15 mouse cellular contexts compared by ENCODE assay signal in genomic region chr13:39649457-39649856, GRCm38 (mm10).
DNase-seq lines count a peak whose midpoint lies in the region; ATAC-seq and TF ChIP-seq lines count a peak whose summit lies in the region.
"Had no signal": no experiment of that assay in that cellular context is flagged by ENCODE, and none has a peak within 500 bp of the region (broad histone marks: within the 10 kb centered on the region; RNA-seq: fewer than 3 reads in every experiment).

No protein-coding gene starts in this region.

- no peak overlapping the region for H3K9ac ChIP-seq in heart, embryonic 13.5 days
- no peak overlapping the region for H3K9ac ChIP-seq in heart, adult 2 months (ENCODE audit: low read depth, low read length)
- H3K9ac ChIP-seq in midbrain, postnatal 0 days (replicated peaks; ENCODE audit: low read length, poor library complexity, severe bottlenecking) = no peak overlapping the region
- no peak overlapping the region for H3K9ac ChIP-seq in hindbrain, embryonic 16.5 days (ENCODE audit: low read depth, low read length)
- H3K9ac ChIP-seq in intestine, embryonic 16.5 days (ENCODE audit: low read depth, low read length) = no peak overlapping the region
- H3K9ac ChIP-seq: embryonic facial prominence, embryonic 15.5 days had no signal

- no peak overlapping the region for H3K27ac ChIP-seq in heart, embryonic 13.5 days (replicated peaks)
- no peak overlapping the region for H3K27ac ChIP-seq in heart, adult 2 months
- no peak overlapping the region for H3K27ac ChIP-seq in midbrain, postnatal 0 days (ENCODE audit: low read depth, low read length)
- no peak overlapping the region for H3K27ac ChIP-seq in midbrain, embryonic 10.5 days (replicated peaks)
- H3K27ac ChIP-seq in hindbrain, embryonic 16.5 days (ENCODE audit: low read depth, low read length) = no peak overlapping the region
- H3K27ac ChIP-seq in intestine, embryonic 16.5 days (ENCODE audit: low read length) = no peak overlapping the region
- H3K27ac ChIP-seq: embryonic facial prominence, embryonic 15.5 days; kidney, postnatal 0 days; stomach, postnatal 0 days had no signal

- TF ChIP-seq POLR2A in heart, adult 2 months (IDR thresholded peaks at IDR 0.05; ENCODE audit: insufficient read depth, low read depth, low read length) = no peak

- H3K79me2 ChIP-seq in heart, adult 2 months (replicated peaks; ENCODE audit: control insufficient read depth, insufficient read depth, low read length) = no peaks in the 10 kb centered on the region

- 37% methylated on average over 12 of the region's 12 CpGs for WGBS in heart, embryonic 13.5 days
- 31% methylated on average over 12 of the region's 12 CpGs for WGBS in heart, adult 2 months
- WGBS in midbrain, postnatal 0 days = 58% methylated on average over 12 of the region's 12 CpGs
- WGBS in midbrain, embryonic 10.5 days = 55% methylated on average over 12 of the region's 12 CpGs
- WGBS in hindbrain, embryonic 16.5 days = 29% methylated on average over 12 of the region's 12 CpGs
- 47% methylated on average over 12 of the region's 12 CpGs for WGBS in intestine, embryonic 16.5 days

- intact Hi-C loops in heart, adult 2 months (cut with DNase I) = loop anchor here (5.0 kb wide), 1 partner anchor 1098 kb away; no protein-coding TSS in a partner anchor

- ATAC-seq in heart, embryonic 13.5 days (ENCODE audit: extremely low read depth, insufficient number of reproducible peaks, low FRiP score, low TSS enrichment) = no peak
- no peak for ATAC-seq in midbrain, postnatal 0 days (ENCODE audit: low FRiP score)
- peak; percentile 80 for ATAC-seq in hindbrain, embryonic 16.5 days
- no peak for ATAC-seq in intestine, embryonic 16.5 days
- ATAC-seq: CD4-positive, CD25-positive, alpha-beta regulatory T cell, adult 4 months had no signal

- peak overlapping the region; percentile 20; the same call in 1 of the 2 replicates for H3K4me2 ChIP-seq in heart, embryonic 13.5 days
- no peak overlapping the region for H3K4me2 ChIP-seq in midbrain, postnatal 0 days (ENCODE audit: low read depth, low read length, poor library complexity, severe bottlenecking)
- peak overlapping the region; percentile 8; the same call in 1 of the 2 replicates for H3K4me2 ChIP-seq in hindbrain, embryonic 16.5 days (ENCODE audit: low read length)
- H3K4me2 ChIP-seq in intestine, embryonic 16.5 days (ENCODE audit: low read depth, low read length) = no peak overlapping the region
- H3K4me2 ChIP-seq: embryonic facial prominence, embryonic 15.5 days; heart, embryonic 11.5 days had no signal

- H3K36me3 ChIP-seq in heart, embryonic 13.5 days = no peaks in the 10 kb centered on the region
- no peaks in the 10 kb centered on the region for H3K36me3 ChIP-seq in heart, adult 2 months (ENCODE audit: control insufficient read depth, insufficient read depth, low read length)
- no peaks in the 10 kb centered on the region for H3K36me3 ChIP-seq in midbrain, postnatal 0 days (ENCODE audit: insufficient read depth, low read length)
- H3K36me3 ChIP-seq in midbrain, embryonic 10.5 days = no peaks in the 10 kb centered on the region
- H3K36me3 ChIP-seq in hindbrain, embryonic 16.5 days (ENCODE audit: control insufficient read depth, insufficient read depth, low read length) = no peaks in the 10 kb centered on the region
- H3K36me3 ChIP-seq in intestine, embryonic 16.5 days (ENCODE audit: control insufficient read depth, insufficient read depth, low read length) = no peaks in the 10 kb centered on the region
- H3K36me3 ChIP-seq: embryonic facial prominence, embryonic 15.5 days had no signal

- DNase-seq in heart, adult 2 months = no peak
- DNase-seq in midbrain, postnatal 0 days (ENCODE audit: low spot score) = peak; percentile 72
- no peak for DNase-seq in midbrain, embryonic 10.5 days (ENCODE audit: low spot score)
- DNase-seq in retina, postnatal 1 day = peak; percentile 30
- no peak for DNase-seq in frontal cortex, postnatal 25 days (ENCODE audit: low spot score in 2 of 2)
- DNase-seq: layer of hippocampus, postnatal 36 days had no signal

- H3K4me1 ChIP-seq in heart, embryonic 13.5 days = no peaks in the 10 kb centered on the region
- no peaks in the 10 kb centered on the region for H3K4me1 ChIP-seq in heart, adult 2 months (ENCODE audit: control insufficient read depth, insufficient read depth, low read length)
- H3K4me1 ChIP-seq in midbrain, postnatal 0 days (ENCODE audit: insufficient read depth, low read length) = no peaks in the 10 kb centered on the region
- H3K4me1 ChIP-seq in midbrain, embryonic 10.5 days = no peaks in the 10 kb centered on the region
- no peaks in the 10 kb centered on the region; the same call in 1 of the 2 replicates for H3K4me1 ChIP-seq in hindbrain, embryonic 16.5 days (ENCODE audit: control insufficient read depth, insufficient read depth, low read depth, low read length)
- H3K4me1 ChIP-seq in intestine, embryonic 16.5 days (ENCODE audit: control insufficient read depth, insufficient read depth, low read length) = no peaks in the 10 kb centered on the region
- H3K4me1 ChIP-seq: megakaryocyte, embryonic 14.5 days had no signal

- no peaks in the 10 kb centered on the region for H3K27me3 ChIP-seq in heart, embryonic 13.5 days (replicated peaks)
- 0 out of 2 replicates have a peak, but pooled peaks cover 2% of the 10 kb centered on the region for H3K27me3 ChIP-seq in heart, adult 2 months (ENCODE audit: control insufficient read depth, insufficient read depth, low read length)
- H3K27me3 ChIP-seq in midbrain, postnatal 0 days (ENCODE audit: insufficient read depth, low read length) = peaks cover 5% of the 10 kb centered on the region; the same call in 1 of the 2 replicates
- H3K27me3 ChIP-seq in midbrain, embryonic 10.5 days (ENCODE audit: low read depth, poor library complexity, severe bottlenecking) = peaks cover 37% of the 10 kb centered on the region
- H3K27me3 ChIP-seq in hindbrain, embryonic 16.5 days (replicated peaks; ENCODE audit: control insufficient read depth, insufficient read depth, low read length) = no peaks in the 10 kb centered on the region; the same call in 1 of the 2 replicates
- H3K27me3 ChIP-seq in intestine, embryonic 16.5 days (replicated peaks; ENCODE audit: control insufficient read depth, insufficient read depth, low read length) = no peaks in the 10 kb centered on the region
- H3K27me3 ChIP-seq: megakaryocyte, embryonic 14.5 days had no signal

- no peak for TF ChIP-seq CTCF in heart, adult 2 months (IDR thresholded peaks at IDR 0.05)
- no peak for TF ChIP-seq CTCF in midbrain, postnatal 0 days (IDR thresholded peaks at IDR 0.05)

- H3K4me3 ChIP-seq in heart, embryonic 13.5 days = no peak overlapping the region
- H3K4me3 ChIP-seq in heart, adult 2 months = no peak overlapping the region
- H3K4me3 ChIP-seq in midbrain, postnatal 0 days (ENCODE audit: low read depth, low read length) = no peak overlapping the region
- H3K4me3 ChIP-seq in midbrain, embryonic 10.5 days = no peak overlapping the region
- no peak overlapping the region for H3K4me3 ChIP-seq in hindbrain, embryonic 16.5 days (ENCODE audit: low read length)
- H3K4me3 ChIP-seq in intestine, embryonic 16.5 days (ENCODE audit: low read length) = no peak overlapping the region
- H3K4me3 ChIP-seq: embryonic facial prominence, embryonic 15.5 days; megakaryocyte, embryonic 14.5 days had no signal

- TF ChIP-seq EP300 in heart, adult 2 months (IDR thresholded peaks at IDR 0.05; ENCODE audit: insufficient read depth, low read depth, low read length) = no peak

- no peaks in the 10 kb centered on the region for H3K9me3 ChIP-seq in heart, embryonic 13.5 days
- no peaks in the 10 kb centered on the region for H3K9me3 ChIP-seq in midbrain, postnatal 0 days (ENCODE audit: low read length)
- no peaks in the 10 kb centered on the region for H3K9me3 ChIP-seq in midbrain, embryonic 10.5 days (replicated peaks)
- no peaks in the 10 kb centered on the region for H3K9me3 ChIP-seq in hindbrain, embryonic 16.5 days (ENCODE audit: control insufficient read depth, low read length)
- no peaks in the 10 kb centered on the region for H3K9me3 ChIP-seq in intestine, embryonic 16.5 days (ENCODE audit: control insufficient read depth, low read length)
- H3K9me3 ChIP-seq: embryonic facial prominence, embryonic 15.5 days had no signal

Comparison
In these comparisons a context has a peak if more than half of its experiments do, and no peak if none do; other contexts are left out.
1. DNase-seq: peak in midbrain, postnatal 0 days (single experiment) and retina, postnatal 1 day (single experiment); none in heart, adult 2 months (0 of 2), midbrain, embryonic 10.5 days (single experiment) and frontal cortex, postnatal 25 days (0 of 2).
2. H3K4me2 ChIP-seq: peak in heart, embryonic 13.5 days (single experiment) and hindbrain, embryonic 16.5 days (single experiment); none in midbrain, postnatal 0 days (single experiment) and intestine, embryonic 16.5 days (single experiment).